14 mouse cellular contexts compared by ENCODE assay signal in the genomic region with DNA sequence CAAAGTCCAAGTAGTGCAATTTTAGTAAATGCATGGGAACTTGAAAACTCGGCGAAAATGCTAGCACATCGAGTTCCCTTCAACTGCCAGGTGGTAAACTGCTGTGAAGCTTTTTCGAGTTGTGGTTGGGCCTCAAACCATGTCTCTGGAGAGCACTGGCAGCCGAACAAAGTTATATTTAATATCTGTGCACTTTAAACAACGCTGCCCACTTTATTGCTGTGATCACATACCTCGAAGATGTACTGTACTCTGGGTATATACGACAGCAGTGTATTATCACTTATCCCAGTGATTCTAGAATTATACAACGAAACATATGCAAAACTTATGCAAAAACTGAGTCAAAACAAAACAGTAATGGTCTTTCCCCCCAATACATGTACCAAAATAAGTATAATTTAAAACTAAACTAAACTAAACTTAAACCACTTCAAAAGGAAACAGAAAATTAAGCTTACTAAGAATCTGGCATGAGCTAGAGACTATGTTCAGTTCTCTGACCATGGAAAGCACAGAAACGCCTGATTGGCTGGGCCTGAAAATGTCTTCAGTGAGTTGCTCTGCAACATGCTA. TPM values are rescaled to one million over a fixed set of nuclear protein-coding genes. Genes with fewer than 3 reads are reported as not detected.
A peak's percentile ranks its signal among the peaks of the same experiment; 100 is the strongest.
DNase-seq lines count a peak whose midpoint lies in the region; TF ChIP-seq lines count a peak whose summit lies in the region.
"Had no signal": no experiment of that assay in that cellular context is flagged by ENCODE, and none has a peak within 500 bp of the region (broad histone marks: within the 10 kb centered on the region; RNA-seq: fewer than 3 reads in every experiment).

No protein-coding gene starts in this region.

- intact Hi-C loops in left cerebral cortex, adult 2 months (cut with DNase I), result no loop called here

- peak overlapping the region; percentile 32; the same call in 1 of the 2 replicates for H3K27ac ChIP-seq in left cerebral cortex, adult 2 months
- peak overlapping the region; percentile 42; the same call in 1 of the 2 replicates for H3K27ac ChIP-seq in small intestine, adult 2 months (ENCODE audit: insufficient read depth, low read depth, low read length)
- H3K27ac ChIP-seq in kidney, adult 2 months (ENCODE audit: insufficient read depth, low read depth, low read length), result no peak overlapping the region
- H3K27ac ChIP-seq: hindbrain, embryonic 12.5 days; macrophage had no signal

- WGBS in small intestine, adult 2 months, result 16% methylated on average over 10 of the region's 10 CpGs
- 67% methylated on average over 10 of the region's 10 CpGs for WGBS in kidney, adult 2 months

- no peaks in the 10 kb centered on the region for H3K36me3 ChIP-seq in small intestine, adult 2 months (ENCODE audit: control insufficient read depth, insufficient read depth, low read length)
- H3K36me3 ChIP-seq in kidney, adult 2 months (ENCODE audit: control insufficient read depth, insufficient read depth, low read length), result no peaks in the 10 kb centered on the region
- H3K36me3 ChIP-seq: hindbrain, embryonic 12.5 days had no signal

- DNase-seq in left cerebral cortex, adult 2 months (ENCODE audit: extremely low spot score in 1 of 2, low spot score in 2 of 2), result no peak
- no peak for DNase-seq in left cerebral cortex, adult 11 months (ENCODE audit: low spot score)
- peak; percentile 22 for DNase-seq in CD4-positive, CD25-positive, alpha-beta regulatory T cell, adult 2 months (ENCODE audit: low read depth, low spot score)
- peak; percentile 6 for DNase-seq in MEL-GATA-1-ER (ENCODE audit: extremely low read depth, low read depth)
- no peak for DNase-seq in adrenal gland, adult 18-20 months (ENCODE audit: low spot score in 2 of 2)
- no peak for DNase-seq in kidney, adult 2 months
- DNase-seq: adrenal gland, postnatal 25 days; cerebellum, adult 8-10 months; kidney, adult 9 months; left cerebral cortex, postnatal 4 days; right cerebral cortex, postnatal 25 days had no signal

- TF ChIP-seq CTCF in left cerebral cortex, adult 2 months (IDR thresholded peaks at IDR 0.05), result no peak
- TF ChIP-seq CTCF in small intestine, adult 2 months (IDR thresholded peaks at IDR 0.05; ENCODE audit: extremely low read depth, insufficient read length, insufficient replicate concordance, low read depth, low read length), result no peak
- no peak for TF ChIP-seq CTCF in kidney, adult 2 months (conservative IDR thresholded peaks at IDR 0.05; ENCODE audit: insufficient read depth, insufficient read length, low read depth, low read length)

- no peak overlapping the region for H3K4me3 ChIP-seq in left cerebral cortex, adult 2 months
- H3K4me3 ChIP-seq in small intestine, adult 2 months (ENCODE audit: low read depth, low read length), result no peak overlapping the region
- H3K4me3 ChIP-seq in kidney, adult 2 months (ENCODE audit: insufficient read depth, low read depth, low read length), result no peak overlapping the region
- H3K4me3 ChIP-seq: hindbrain, embryonic 12.5 days had no signal

- H3K27me3 ChIP-seq in small intestine, adult 2 months (ENCODE audit: control insufficient read depth, insufficient read depth, low read length), result no peaks in the 10 kb centered on the region
- H3K27me3 ChIP-seq in kidney, adult 2 months (replicated peaks; ENCODE audit: control insufficient read depth, insufficient read depth, low read length), result no peaks in the 10 kb centered on the region
- H3K27me3 ChIP-seq: hindbrain, embryonic 12.5 days had no signal

- no peak for TF ChIP-seq POLR2A in small intestine, adult 2 months (IDR thresholded peaks at IDR 0.05; ENCODE audit: low read depth, low read length)
- no peak for TF ChIP-seq POLR2A in kidney, adult 2 months (IDR thresholded peaks at IDR 0.05; ENCODE audit: low read depth, low read length)

- peaks cover 11% of the 10 kb centered on the region; the same call in 1 of the 2 replicates for H3K4me1 ChIP-seq in small intestine, adult 2 months (ENCODE audit: control insufficient read depth, insufficient read depth, insufficient read length, low read length)
- H3K4me1 ChIP-seq in kidney, adult 2 months (ENCODE audit: control insufficient read depth, insufficient read depth, low read length), result no peaks in the 10 kb centered on the region
- H3K4me1 ChIP-seq: hindbrain, embryonic 12.5 days had no signal

RNA-seq across cellular contexts. Expression of a gene that starts 15.6 kb away (rescaled TPM):
- total RNA-seq in left cerebral cortex, adult 2 months (2021), result 10 to 100 TPM; 21.4 to 23.1 TPM
- polyA plus RNA-seq in small intestine, adult 2 months (2012; rRNA removed), result 0.62 TPM in 2 replicates
- total RNA-seq in adrenal gland, adult 18-20 months (2021), result 1 to 10 TPM; 2.9 to 6.5 TPM
- polyA plus RNA-seq in kidney, adult 2 months (2012; rRNA removed), result 1.1 TPM in 2 replicates

Comparison
In these comparisons a context has a peak if more than half of its experiments do, and no peak if none do; other contexts are left out.
1. DNase-seq: peak in CD4-positive, CD25-positive, alpha-beta regulatory T cell, adult 2 months (single experiment) and MEL-GATA-1-ER (single experiment); none in left cerebral cortex, adult 2 months (0 of 2), left cerebral cortex, adult 11 months (single experiment), adrenal gland, adult 18-20 months (0 of 2) and kidney, adult 2 months (single experiment).